Mouse (Mus musculus) neural tube, embryonic 11.5 days (tissue): ENCODE data around the gene Abhd14b. TPM values are rescaled to one million over a fixed set of nuclear protein-coding genes. Genes with fewer than 3 reads are reported as not detected.

Experiments
- polyA plus RNA-seq: library from polyadenylated mRNA; unstranded; fragments of >200 nt; fragmentation: Nextera tagmentation; extraction: Ambion mirVana; gene quantifications from 2 replicates; pipeline ENCODE4 v1.2.1, GENCODE M21; 2014

Abhd14b gene
- polyA plus RNA-seq, 1 experiment from 2014 or later, result 7.3 TPM

Other genes with a start within 250 kb of the Abhd14b start
- gene Ppm1m, start 247.7 kb upstream of the Abhd14b start, polyA plus RNA-seq, result 30.3 and 33.4 TPM in 2 replicates
- gene Twf2, start 244.4 kb upstream of the Abhd14b start, polyA plus RNA-seq, result 62.1 and 63.9 TPM in 2 replicates
- gene Tlr9, start 224.9 kb upstream of the Abhd14b start, polyA plus RNA-seq, result 0.07 TPM in 1 of 2 replicates, not detected in the other
- gene Alas1, start 198.8 kb upstream of the Abhd14b start, polyA plus RNA-seq, result 89.5 and 89.8 TPM in 2 replicates
- gene Poc1a, start 166.4 kb upstream of the Abhd14b start, polyA plus RNA-seq, result 23.7 and 26.6 TPM in 2 replicates
- gene Dusp7, start 78.8 kb upstream of the Abhd14b start, polyA plus RNA-seq, result 28.1 and 28.7 TPM in 2 replicates
- gene Rpl29, start 18.0 kb upstream of the Abhd14b start, polyA plus RNA-seq, result 844 and 856 TPM in 2 replicates
- 32.1 and 33.4 TPM in 2 replicates for gene Acy1, start 9.1 kb upstream of the Abhd14b start, polyA plus RNA-seq
- 33.9 and 38.6 TPM in 2 replicates for gene Abhd14a, start 219 bp downstream of the Abhd14b start, polyA plus RNA-seq
- 267 and 278 TPM in 2 replicates for gene Pcbp4, start 5.8 kb downstream of the Abhd14b start, polyA plus RNA-seq
- 0.20 and 0.23 TPM in 2 replicates for gene Gpr62, start 18.5 kb downstream of the Abhd14b start, polyA plus RNA-seq
- 45.5 and 48.1 TPM in 2 replicates for gene Rrp9, start 28.5 kb downstream of the Abhd14b start, polyA plus RNA-seq
- gene Parp3, start 29.5 kb downstream of the Abhd14b start, polyA plus RNA-seq, result 0.98 and 1.6 TPM in 2 replicates
- gene Iqcf1, start 52.5 kb downstream of the Abhd14b start, polyA plus RNA-seq, result not detected in 2 replicates
- gene Iqcf5, start 67.1 kb downstream of the Abhd14b start, polyA plus RNA-seq, result not detected in 2 replicates
- not detected in 2 replicates for gene Iqcf3, start 114.2 kb downstream of the Abhd14b start, polyA plus RNA-seq
- gene Iqcf4, start 123.5 kb downstream of the Abhd14b start, polyA plus RNA-seq, result not detected in 2 replicates
- not detected in 2 replicates for gene Iqcf6, start 179.1 kb downstream of the Abhd14b start, polyA plus RNA-seq
- 20.6 and 26.1 TPM in 2 replicates for gene Grm2, start 208.6 kb downstream of the Abhd14b start, polyA plus RNA-seq
- gene Tex264, start 238.5 kb downstream of the Abhd14b start, polyA plus RNA-seq, result 31.8 and 38.5 TPM in 2 replicates